ENCODE assay signal across 11 mouse cellular contexts in genomic region chr19:36560160-36560559, GRCm38 (mm10). TPM values are rescaled to one million over a fixed set of nuclear protein-coding genes. Genes with fewer than 3 reads are reported as not detected.
DNase-seq lines count a peak whose midpoint lies in the region; ATAC-seq and TF ChIP-seq lines count a peak whose summit lies in the region.
"Had no signal": no experiment of that assay in that cellular context is flagged by ENCODE, and none has a peak within 500 bp of the region (broad histone marks: within the 10 kb centered on the region; RNA-seq: fewer than 3 reads in every experiment).

No protein-coding gene starts in this region.

- H3K9me3 ChIP-seq in liver, embryonic 11.5 days (ENCODE audit: control insufficient read depth, low read length), result no peaks in the 10 kb centered on the region
- no peaks in the 10 kb centered on the region for H3K9me3 ChIP-seq in hindbrain, embryonic 11.5 days (ENCODE audit: control insufficient read depth, low read length)
- H3K9me3 ChIP-seq: forebrain, embryonic 15.5 days; heart, embryonic 12.5 days; limb, embryonic 15.5 days had no signal

- H3K79me2 ChIP-seq in liver, adult 2 months (ENCODE audit: control insufficient read depth, insufficient read depth, low read length), result peaks cover 4% of the 10 kb centered on the region

- peak; percentile 20 for DNase-seq in embryo, embryonic 11 days
- no peak for DNase-seq in embryo, embryonic 10 days (ENCODE audit: low spot score)
- peak; percentile 13 for DNase-seq in liver, adult 2 months (ENCODE audit: extremely low read depth, low read depth, low spot score)
- DNase-seq in liver, embryonic 11.5 days (ENCODE audit: low spot score), result no peak
- peak; percentile 62 for DNase-seq in CD4-positive, CD25-positive, alpha-beta regulatory T cell, adult 2 months (ENCODE audit: low read depth, low spot score)
- no peak for DNase-seq in right cerebral cortex, postnatal 4 days
- no peak for DNase-seq in hindbrain, embryonic 11.5 days (ENCODE audit: low spot score)

- H3K4me1 ChIP-seq in liver, adult 2 months (ENCODE audit: control insufficient read depth, insufficient read depth, low read length), result peaks cover 2% of the 10 kb centered on the region; the same call in 1 of the 2 replicates
- no peaks in the 10 kb centered on the region for H3K4me1 ChIP-seq in liver, embryonic 11.5 days (replicated peaks; ENCODE audit: control insufficient read depth, insufficient read depth, low read length)
- H3K4me1 ChIP-seq in hindbrain, embryonic 11.5 days (replicated peaks; ENCODE audit: control insufficient read depth, insufficient read depth, low read length), result no peaks in the 10 kb centered on the region; the same call in 1 of the 2 replicates
- H3K4me1 ChIP-seq: limb, embryonic 15.5 days had no signal

- TF ChIP-seq CTCF in liver, adult 2 months (IDR thresholded peaks at IDR 0.05; ENCODE audit: low read depth, low read length), result no peak

- no peak for TF ChIP-seq POLR2A in liver, adult 2 months (IDR thresholded peaks at IDR 0.05; ENCODE audit: extremely low read depth, insufficient read depth, low read length)

- no peaks in the 10 kb centered on the region for H3K36me3 ChIP-seq in liver, adult 2 months (ENCODE audit: control insufficient read depth, insufficient read depth, low read length)
- H3K36me3 ChIP-seq in liver, embryonic 11.5 days (ENCODE audit: control insufficient read depth, insufficient read depth, low read length), result no peaks in the 10 kb centered on the region
- no peaks in the 10 kb centered on the region for H3K36me3 ChIP-seq in hindbrain, embryonic 11.5 days (ENCODE audit: control insufficient read depth, insufficient read depth, low read length)
- H3K36me3 ChIP-seq: forebrain, embryonic 15.5 days; heart, embryonic 12.5 days; limb, embryonic 15.5 days had no signal

- H3K9ac ChIP-seq in liver, adult 2 months (ENCODE audit: low read depth, low read length), result no peak overlapping the region
- no peak overlapping the region for H3K9ac ChIP-seq in liver, embryonic 11.5 days (ENCODE audit: low read depth, low read length)
- H3K9ac ChIP-seq in hindbrain, embryonic 11.5 days (ENCODE audit: low read depth, low read length), result no peak overlapping the region
- H3K9ac ChIP-seq: forebrain, embryonic 15.5 days; heart, embryonic 12.5 days; limb, embryonic 15.5 days had no signal

- H3K4me2 ChIP-seq in liver, embryonic 11.5 days, result no peak overlapping the region
- no peak overlapping the region for H3K4me2 ChIP-seq in hindbrain, embryonic 11.5 days (replicated peaks; ENCODE audit: low read depth, low read length)
- H3K4me2 ChIP-seq: forebrain, embryonic 15.5 days; heart, embryonic 12.5 days; limb, embryonic 15.5 days had no signal

- no peak overlapping the region for H3K4me3 ChIP-seq in liver, adult 2 months (ENCODE audit: insufficient read depth, low read depth, low read length)
- no peak overlapping the region for H3K4me3 ChIP-seq in liver, embryonic 11.5 days (ENCODE audit: low read depth, low read length)
- no peak overlapping the region for H3K4me3 ChIP-seq in hindbrain, embryonic 11.5 days (ENCODE audit: low read depth, low read length)
- H3K4me3 ChIP-seq: forebrain, embryonic 15.5 days; heart, embryonic 12.5 days; limb, embryonic 15.5 days had no signal

- H3K27me3 ChIP-seq in liver, adult 2 months (ENCODE audit: control insufficient read depth, insufficient read depth, low read length), result no peaks in the 10 kb centered on the region
- H3K27me3 ChIP-seq in liver, embryonic 11.5 days (replicated peaks; ENCODE audit: control insufficient read depth, insufficient read depth, low read length), result no peaks in the 10 kb centered on the region; the same call in 1 of the 2 replicates
- H3K27me3 ChIP-seq in hindbrain, embryonic 11.5 days (ENCODE audit: control insufficient read depth, insufficient read depth, low read length), result no peaks in the 10 kb centered on the region
- H3K27me3 ChIP-seq: forebrain, embryonic 15.5 days; heart, embryonic 12.5 days; limb, embryonic 15.5 days had no signal

- 43% methylated on average over 2 of the region's 2 CpGs for WGBS in liver, adult 2 months
- WGBS in liver, embryonic 11.5 days, result 28% methylated on average over 2 of the region's 2 CpGs
- 24% methylated on average over 2 of the region's 2 CpGs for WGBS in hindbrain, embryonic 11.5 days

- no peak for ATAC-seq in liver, embryonic 11.5 days (replicated peaks; ENCODE audit: low FRiP score)
- ATAC-seq in inflammation-experienced regulatory T-cells, adult 6 months, result peak; percentile 41
- no peak for ATAC-seq in hindbrain, embryonic 11.5 days (ENCODE audit: low FRiP score)
- ATAC-seq: forebrain, embryonic 15.5 days had no signal

- no peak overlapping the region for H3K27ac ChIP-seq in liver, adult 2 months (replicated peaks; ENCODE audit: insufficient read depth, low read depth, low read length)
- H3K27ac ChIP-seq in liver, embryonic 11.5 days (ENCODE audit: low read depth, low read length), result no peak overlapping the region
- no peak overlapping the region for H3K27ac ChIP-seq in hindbrain, embryonic 11.5 days (ENCODE audit: low read depth, low read length)
- H3K27ac ChIP-seq: forebrain, embryonic 15.5 days; limb, embryonic 15.5 days had no signal

RNA-seq across cellular contexts. Expression of gene Hectd2, which starts 5.7 kb away (rescaled TPM):
- 1.5 and 1.7 TPM in 2 replicates for total RNA-seq in liver, adult 2 months (2014; rRNA removed)
- polyA plus RNA-seq in liver, adult 2 months (2012; rRNA removed), result 0.35 and 0.46 TPM in 2 replicates
- polyA plus RNA-seq in liver, embryonic 11.5 days (2014; fragmentation: Nextera tagmentation; extraction: Ambion mirVana), result 1.3 TPM in 2 replicates
- polyA plus RNA-seq in inflammation-experienced regulatory T-cells, adult 6 months (2017; shearing (Covaris generic)), result 1 to 10 TPM; 1.4 to 2.1 (median 1.8) TPM
- polyA plus RNA-seq in hindbrain, embryonic 11.5 days (2014; fragmentation: Nextera tagmentation; extraction: Ambion mirVana), result 9.3 and 10.9 TPM in 2 replicates

Comparison
In these comparisons a context has a peak if more than half of its experiments do, and no peak if none do; other contexts are left out.
1. DNase-seq: peak in embryo, embryonic 11 days (single experiment), liver, adult 2 months (single experiment) and CD4-positive, CD25-positive, alpha-beta regulatory T cell, adult 2 months (single experiment); none in embryo, embryonic 10 days (single experiment), liver, embryonic 11.5 days (single experiment), right cerebral cortex, postnatal 4 days (single experiment) and hindbrain, embryonic 11.5 days (single experiment).